In the genomic region with DNA sequence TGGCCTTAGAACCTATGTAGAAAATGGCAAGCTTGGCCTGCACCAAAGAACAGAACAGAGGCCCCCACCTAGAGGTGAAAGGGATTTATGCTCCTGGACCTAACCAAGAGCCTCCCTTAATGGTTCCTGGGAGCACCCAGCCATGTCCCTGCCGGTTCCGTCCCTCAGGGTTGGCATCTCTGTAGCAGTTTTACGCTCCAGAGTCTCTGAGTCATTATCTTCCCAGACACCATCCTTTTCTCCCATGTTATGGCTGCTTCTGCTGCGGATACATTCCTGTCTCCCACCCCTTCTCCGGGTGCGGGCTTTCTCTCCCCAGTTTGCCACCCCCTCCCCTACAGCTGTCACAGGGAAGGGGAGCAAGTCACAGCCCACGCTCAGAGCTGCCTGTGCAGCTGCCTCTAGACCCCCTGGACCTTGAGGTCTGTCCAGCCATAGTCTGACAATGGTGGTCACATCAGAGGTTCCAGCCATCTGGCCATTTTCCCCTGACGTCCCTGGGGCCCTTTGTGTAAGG, we compare ENCODE assay signal across 11 mouse cellular contexts.
DNase-seq lines count a peak whose midpoint lies in the region; ATAC-seq and TF ChIP-seq lines count a peak whose summit lies in the region.
"Had no signal": no experiment of that assay in that cellular context is flagged by ENCODE, and none has a peak within 500 bp of the region (broad histone marks: within the 10 kb centered on the region; RNA-seq: fewer than 3 reads in every experiment).

No protein-coding gene starts in this region.

- no peak for TF ChIP-seq POLR2A in CH12.LX (IDR thresholded peaks at IDR 0.05; ENCODE audit: low read depth, low read length)

- ATAC-seq in kidney, embryonic 14.5 days (ENCODE audit: low FRiP score, low TSS enrichment): peak; percentile 59; the same call in 1 of the 2 replicates
- ATAC-seq in forebrain, embryonic 13.5 days: peak; percentile 16; the same call in 1 of the 2 replicates
- ATAC-seq in midbrain, embryonic 11.5 days (ENCODE audit: low FRiP score): no peak
- ATAC-seq in heart, embryonic 12.5 days (ENCODE audit: insufficient number of reproducible peaks, low FRiP score): no peak
- no peak for ATAC-seq in lung, postnatal 0 days

- peak in 1 of 2 experiments; percentile 53; a peak in 2 of 4 replicates for TF ChIP-seq CTCF in CH12.LX (conservative IDR thresholded peaks at IDR 0.05 in 1 of 2, IDR thresholded peaks at IDR 0.05 in 1 of 2; ENCODE audit: low read depth in 2 of 2, low read length in 2 of 2)
- no peak for TF ChIP-seq CTCF in lung, postnatal 0 days (IDR thresholded peaks at IDR 0.05)

- in situ Hi-C loops in CH12.LX (cut with MboI; ENCODE audit: low pct_ligation_motif_present, low pct_unique_long_range_greater_than_20kb, low sequenced_read_pairs): no loop called here

- H3K27ac ChIP-seq in kidney, embryonic 14.5 days (ENCODE audit: low read depth, low read length): no peak overlapping the region
- H3K27ac ChIP-seq in CH12.LX (ENCODE audit: insufficient read depth, low read depth): no peak overlapping the region
- peak overlapping the region; percentile 60 for H3K27ac ChIP-seq in forebrain, embryonic 13.5 days
- no peak overlapping the region for H3K27ac ChIP-seq in midbrain, embryonic 11.5 days (ENCODE audit: low read depth, low read length)
- H3K27ac ChIP-seq in heart, embryonic 12.5 days (ENCODE audit: poor library complexity, severe bottlenecking): no peak overlapping the region
- no peak overlapping the region for H3K27ac ChIP-seq in lung, postnatal 0 days (ENCODE audit: low read length)
- H3K27ac ChIP-seq: limb, embryonic 10.5 days had no signal

- TF ChIP-seq EP300 in CH12.LX (IDR thresholded peaks at IDR 0.05; ENCODE audit: low read length): no peak
- no peak for TF ChIP-seq EP300 in lung, postnatal 0 days (IDR thresholded peaks at IDR 0.05)

- no peaks in the 10 kb centered on the region for H3K9me3 ChIP-seq in kidney, embryonic 14.5 days (ENCODE audit: control insufficient read depth, low read length)
- H3K9me3 ChIP-seq in CH12.LX (replicated peaks; ENCODE audit: low read length): no peaks in the 10 kb centered on the region
- no peaks in the 10 kb centered on the region for H3K9me3 ChIP-seq in forebrain, embryonic 13.5 days (replicated peaks)
- no peaks in the 10 kb centered on the region for H3K9me3 ChIP-seq in midbrain, embryonic 11.5 days (ENCODE audit: control insufficient read depth, low read length)
- no peaks in the 10 kb centered on the region for H3K9me3 ChIP-seq in heart, embryonic 12.5 days (replicated peaks)
- no peaks in the 10 kb centered on the region for H3K9me3 ChIP-seq in lung, postnatal 0 days (ENCODE audit: low read length)
- H3K9me3 ChIP-seq: limb, embryonic 10.5 days had no signal

- no peaks in the 10 kb centered on the region for H3K79me2 ChIP-seq in CH12.LX (replicated peaks; ENCODE audit: control insufficient read depth, extremely low read depth, insufficient read depth, poor library complexity, severe bottlenecking)

- no peaks in the 10 kb centered on the region for H3K27me3 ChIP-seq in kidney, embryonic 14.5 days (ENCODE audit: control insufficient read depth, insufficient read depth, low read length)
- H3K27me3 ChIP-seq in CH12.LX (replicated peaks): peaks cover 10% of the 10 kb centered on the region
- no peaks in the 10 kb centered on the region for H3K27me3 ChIP-seq in forebrain, embryonic 13.5 days
- H3K27me3 ChIP-seq in midbrain, embryonic 11.5 days (ENCODE audit: control insufficient read depth, insufficient read depth, low read length): no peaks in the 10 kb centered on the region
- peaks cover 21% of the 10 kb centered on the region for H3K27me3 ChIP-seq in heart, embryonic 12.5 days (replicated peaks)
- no peaks in the 10 kb centered on the region for H3K27me3 ChIP-seq in lung, postnatal 0 days (replicated peaks; ENCODE audit: insufficient read depth, low read length)

- WGBS in kidney, embryonic 14.5 days: 46% methylated on average over 8 of the region's 8 CpGs
- WGBS in forebrain, embryonic 13.5 days: 68% methylated on average over 8 of the region's 8 CpGs
- 76% methylated on average over 8 of the region's 8 CpGs for WGBS in midbrain, embryonic 11.5 days
- 68% methylated on average over 8 of the region's 8 CpGs for WGBS in heart, embryonic 12.5 days
- WGBS in lung, postnatal 0 days: 74% methylated on average over 8 of the region's 8 CpGs

- DNase-seq in kidney, adult 8-10 months: no peak
- DNase-seq in CH12.LX (ENCODE audit: extremely low read depth): no peak
- DNase-seq in midbrain, embryonic 11.5 days (ENCODE audit: low spot score, missing footprints): peak; percentile 80
- DNase-seq in lung, postnatal 25 days (ENCODE audit: low spot score): no peak
- DNase-seq in lung, postnatal 0 days (ENCODE audit: low spot score): no peak
- DNase-seq: adrenal gland, adult 2 months; spleen, adult 18-20 months had no signal

- dilution Hi-C loops in CH12.LX (cut with MboI; ENCODE audit: extremely low pct_ligation_motif_present, extremely low pct_unique_long_range_greater_than_20kb, low sequenced_read_pairs): no loop called here

- no peaks in the 10 kb centered on the region for H3K36me3 ChIP-seq in kidney, embryonic 14.5 days (ENCODE audit: control insufficient read depth, insufficient read depth, low read length)
- no peaks in the 10 kb centered on the region for H3K36me3 ChIP-seq in CH12.LX (replicated peaks in 1 of 2; ENCODE audit: control insufficient read depth in 1 of 2, insufficient read depth in 1 of 2, low read length in 1 of 2)
- no peaks in the 10 kb centered on the region for H3K36me3 ChIP-seq in forebrain, embryonic 13.5 days (ENCODE audit: poor library complexity, severe bottlenecking)
- no peaks in the 10 kb centered on the region for H3K36me3 ChIP-seq in midbrain, embryonic 11.5 days (ENCODE audit: control insufficient read depth, insufficient read depth, low read length)
- no peaks in the 10 kb centered on the region for H3K36me3 ChIP-seq in heart, embryonic 12.5 days
- H3K36me3 ChIP-seq in lung, postnatal 0 days (ENCODE audit: insufficient read depth, low read length): no peaks in the 10 kb centered on the region
- H3K36me3 ChIP-seq: limb, embryonic 10.5 days had no signal

- no peak overlapping the region for H3K4me2 ChIP-seq in kidney, embryonic 14.5 days (replicated peaks; ENCODE audit: low read depth, low read length)
- H3K4me2 ChIP-seq in CH12.LX (ENCODE audit: insufficient read depth, low read depth, poor library complexity, severe bottlenecking): no peak overlapping the region
- no peak overlapping the region for H3K4me2 ChIP-seq in forebrain, embryonic 13.5 days
- H3K4me2 ChIP-seq in midbrain, embryonic 11.5 days: no peak overlapping the region
- no peak overlapping the region for H3K4me2 ChIP-seq in heart, embryonic 12.5 days
- H3K4me2 ChIP-seq in lung, postnatal 0 days (replicated peaks; ENCODE audit: low read depth, low read length): no peak overlapping the region

- no peak overlapping the region for H3K9ac ChIP-seq in kidney, embryonic 14.5 days (ENCODE audit: low read depth, low read length)
- no peak overlapping the region for H3K9ac ChIP-seq in CH12.LX (ENCODE audit: insufficient read depth, low read depth)
- no peak overlapping the region for H3K9ac ChIP-seq in forebrain, embryonic 13.5 days
- no peak overlapping the region for H3K9ac ChIP-seq in midbrain, embryonic 11.5 days (ENCODE audit: low read length)
- H3K9ac ChIP-seq in heart, embryonic 12.5 days: no peak overlapping the region
- no peak overlapping the region for H3K9ac ChIP-seq in lung, postnatal 0 days (replicated peaks; ENCODE audit: low read depth)

- peaks cover 6% of the 10 kb centered on the region; the same call in 1 of the 2 replicates for H3K4me1 ChIP-seq in kidney, embryonic 14.5 days (ENCODE audit: control insufficient read depth, insufficient read depth, low read length)
- H3K4me1 ChIP-seq in CH12.LX (ENCODE audit: control insufficient read depth in 1 of 2, insufficient read depth in 2 of 2): peaks cover 0 to 19% of the 10 kb centered on the region in 2 experiments; a peak in 2 of 4 replicates
- H3K4me1 ChIP-seq in forebrain, embryonic 13.5 days: peaks cover 45% of the 10 kb centered on the region
- no peaks in the 10 kb centered on the region; the same call in 1 of the 2 replicates for H3K4me1 ChIP-seq in midbrain, embryonic 11.5 days (ENCODE audit: control insufficient read depth, insufficient read depth, low read length)
- no peaks in the 10 kb centered on the region for H3K4me1 ChIP-seq in heart, embryonic 12.5 days (replicated peaks)
- H3K4me1 ChIP-seq in lung, postnatal 0 days (ENCODE audit: insufficient read depth, low read depth, low read length): no peaks in the 10 kb centered on the region
- H3K4me1 ChIP-seq: limb, embryonic 10.5 days had no signal

- no peak overlapping the region for H3K4me3 ChIP-seq in kidney, embryonic 14.5 days (ENCODE audit: low read length)
- H3K4me3 ChIP-seq in CH12.LX (replicated peaks in 1 of 3; ENCODE audit: low read depth in 2 of 3, low read length in 2 of 3, poor library complexity in 1 of 3): no peak overlapping the region
- no peak overlapping the region for H3K4me3 ChIP-seq in forebrain, embryonic 13.5 days
- no peak overlapping the region for H3K4me3 ChIP-seq in midbrain, embryonic 11.5 days (ENCODE audit: low read depth, low read length)
- no peak overlapping the region for H3K4me3 ChIP-seq in heart, embryonic 12.5 days
- H3K4me3 ChIP-seq in lung, postnatal 0 days (ENCODE audit: low read depth, low read length): no peak overlapping the region
- H3K4me3 ChIP-seq: limb, embryonic 10.5 days had no signal

- TF ChIP-seq RAD21 in CH12.LX (IDR thresholded peaks at IDR 0.05; ENCODE audit: low read depth, low read length): peak; percentile 52

TF ChIP-seq in CH12.LX, 34 proteins besides CTCF, POLR2A, EP300 and RAD21:
- TF ChIP-seq USF2 (conservative IDR thresholded peaks at IDR 0.05; ENCODE audit: low read depth, low read length): no peak
- peak; percentile 36 for TF ChIP-seq SMC3 (IDR thresholded peaks at IDR 0.05; ENCODE audit: low read depth, low read length)

Comparison
In these comparisons a context has a peak if more than half of its experiments do, and no peak if none do; other contexts are left out.
1. ATAC-seq: peak in kidney, embryonic 14.5 days (single experiment) and forebrain, embryonic 13.5 days (single experiment); none in midbrain, embryonic 11.5 days (single experiment), heart, embryonic 12.5 days (single experiment) and lung, postnatal 0 days (single experiment).